Mouse (Mus musculus) heart, postnatal 0 days (tissue): ENCODE data around the gene Ryr2.

ENCODE experiments used
- CTCF ChIP-seq: IDR thresholded peaks from 2 replicates; pipeline ENCODE4 v1.5.1; 2016; ENCODE audit warnings: antibody characterized with exemption, control low read depth, low read depth
- EP300 ChIP-seq: IDR thresholded peaks from 2 replicates; pipeline ENCODE4 v1.6.1; 2016; ENCODE audit warnings: antibody characterized with exemption, low read depth

DNA sequence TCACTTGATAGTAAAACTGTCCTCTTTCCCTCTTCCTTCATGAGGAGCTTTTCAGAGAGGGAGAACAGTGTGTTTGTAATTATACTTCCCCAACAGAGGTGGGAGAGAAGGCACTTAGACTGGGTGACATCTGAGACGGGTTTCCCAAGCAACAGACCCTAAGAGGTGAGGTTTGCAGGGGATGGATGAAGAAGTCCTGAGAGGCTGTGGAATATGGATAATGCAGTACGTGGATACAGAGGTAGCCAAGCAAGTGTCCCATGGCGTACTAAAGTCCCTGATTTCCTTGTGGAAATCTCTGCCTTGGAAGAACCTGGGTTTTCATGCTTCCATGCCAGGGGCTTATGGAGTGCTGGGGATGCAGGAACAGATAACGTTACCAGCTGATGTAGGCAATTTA, 69.5 kb downstream of the Ryr2 start:
- TF ChIP-seq CTCF (no peak), EP300 (no peak; the same call in 1 of the 2 replicates)
